Mouse (Mus musculus) forebrain, embryonic 13.5 days (tissue): ENCODE measurements around the gene Hnrnpc. TPM values are rescaled to one million over a fixed set of nuclear protein-coding genes. Genes with fewer than 3 reads are reported as not detected.
"Not testable (repeated sequence)": the region's sequence is repeated elsewhere in the genome, so short reads cannot be mapped to it uniquely, and the experiment has no call there.

Experiments used
- ATAC-seq: fragments of 200-750 bp; cut with Nextera tagmentation; 2 replicates; pipeline ENCODE4 v1.8.0; 2017
- H3K27ac ChIP-seq: fragments of 300-500 bp; sonication (generic); 2 replicates; pipeline ENCODE4 v1.5.1; 2015; ENCODE audit warnings: inconsistent platforms, mild to moderate bottlenecking, moderate library complexity
- H3K27me3 ChIP-seq: fragments of 300-500 bp; sonication (generic); 2 replicates; pipeline ENCODE4 v1.6.1; 2015; ENCODE audit warnings: mild to moderate bottlenecking, inconsistent platforms
- H3K36me3 ChIP-seq: fragments of 300-500 bp; sonication (generic); 2 replicates; pipeline ENCODE4 v1.6.1; 2015; ENCODE audit warnings: mild to moderate bottlenecking, inconsistent platforms; ENCODE audit not compliant: poor library complexity, severe bottlenecking
- H3K4me1 ChIP-seq: fragments of 300-500 bp; sonication (generic); 2 replicates; pipeline ENCODE4 v1.6.1; 2015; ENCODE audit warnings: inconsistent platforms
- H3K4me2 ChIP-seq: fragments of 300-500 bp; sonication (generic); 2 replicates; pipeline ENCODE4 v1.6.1; 2015; ENCODE audit warnings: inconsistent platforms, mild to moderate bottlenecking, moderate library complexity
- H3K4me3 ChIP-seq: fragments of 300-500 bp; sonication (generic); 2 replicates; pipeline ENCODE4 v1.5.1; 2015; ENCODE audit warnings: mild to moderate bottlenecking, inconsistent platforms
- H3K9ac ChIP-seq: fragments of 300-500 bp; sonication (generic); 2 replicates; pipeline ENCODE4 v1.6.1; 2015; ENCODE audit warnings: mild to moderate bottlenecking, inconsistent platforms
- H3K9me3 ChIP-seq: fragments of 300-500 bp; sonication (generic); replicated peaks from 2 replicates; pipeline ENCODE4 v1.6.1; 2016; ENCODE audit warnings: inconsistent platforms
- WGBS: fragments of 180-500 bp; shearing (Covaris S2); methylation state at CpG from one replicate; pipeline ENCODE4 v1.1.7; 2015; 5-methylcytosine and 5-hydroxymethylcytosine counted together
- polyA plus RNA-seq: library from polyadenylated mRNA; unstranded; fragments of >200 nt; fragmentation: Nextera tagmentation; extraction: Ambion mirVana; gene quantifications from 2 replicates; pipeline ENCODE4 v1.2.1, GENCODE M21; 2015

Gene Hnrnpc
- polyA plus RNA-seq, 1 experiment from 2014 or later: 894 TPM

DNA sequence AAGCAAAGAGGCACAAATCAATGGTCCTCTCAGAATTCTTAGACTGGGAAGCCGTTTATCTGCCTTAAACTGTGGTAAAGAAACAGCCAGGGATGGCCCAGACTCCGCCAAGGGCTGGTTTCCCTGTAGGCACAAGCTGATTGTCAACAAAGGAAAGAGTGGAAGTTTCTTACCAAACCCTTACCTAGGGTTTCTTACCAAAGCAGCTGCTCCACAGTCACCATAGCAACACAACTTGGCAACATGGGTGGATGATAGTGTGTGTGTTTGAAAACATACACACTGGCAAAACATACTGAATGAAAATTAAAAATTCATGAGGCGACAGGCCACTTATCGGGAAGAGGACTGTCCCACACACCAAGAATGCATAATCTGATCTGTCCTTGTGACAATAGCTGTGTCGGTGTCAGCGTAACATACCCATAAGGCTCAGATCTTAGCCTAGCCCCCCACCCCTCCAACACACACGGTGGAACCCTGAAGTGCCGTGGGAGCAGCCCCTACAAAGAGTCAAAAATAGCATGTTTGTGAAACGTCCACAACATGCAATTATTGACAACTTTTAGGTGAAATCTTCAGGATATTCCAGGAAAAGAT lies 57.8 kb downstream of the Hnrnpc start:
- 58% methylated on average over 9 of the region's 9 CpGs for WGBS

GRCm38 (mm10) chr14:52044901-52045678 lies 58.7 kb downstream of the Hnrnpc start:
- no peaks in the 10 kb centered on the region for H3K9me3 ChIP-seq
- no peaks in the 10 kb centered on the region for H3K36me3 ChIP-seq
- no peaks in the 10 kb centered on the region for H3K27me3 ChIP-seq
- no peak overlapping the region for H3K27ac ChIP-seq
- peaks cover 12% of the 10 kb centered on the region; the same call in 1 of the 2 replicates for H3K4me1 ChIP-seq
- no peak overlapping the region for H3K4me3 ChIP-seq
- WGBS: 16% methylated on average over 8 of the region's 8 CpGs
- no peak overlapping the region for H3K9ac ChIP-seq
- H3K4me2 ChIP-seq: no peak overlapping the region
- ATAC-seq: peak; percentile 53; the same call in 1 of the 2 replicates

More for the DNA sequence above, 57.8 kb downstream of the Hnrnpc start:
- H3K4me1 ChIP-seq: peaks cover 12% of the 10 kb centered on the region; the same call in 1 of the 2 replicates
- H3K27ac ChIP-seq: no peak overlapping the region
- H3K4me2 ChIP-seq: no peak overlapping the region
- H3K9ac ChIP-seq: no peak overlapping the region
- H3K27me3 ChIP-seq: no peaks in the 10 kb centered on the region
- H3K4me3 ChIP-seq: no peak overlapping the region
- H3K9me3 ChIP-seq: no peaks in the 10 kb centered on the region
- H3K36me3 ChIP-seq: no peaks in the 10 kb centered on the region
- peak; percentile 48; the same call in 1 of the 2 replicates for ATAC-seq

DNA sequence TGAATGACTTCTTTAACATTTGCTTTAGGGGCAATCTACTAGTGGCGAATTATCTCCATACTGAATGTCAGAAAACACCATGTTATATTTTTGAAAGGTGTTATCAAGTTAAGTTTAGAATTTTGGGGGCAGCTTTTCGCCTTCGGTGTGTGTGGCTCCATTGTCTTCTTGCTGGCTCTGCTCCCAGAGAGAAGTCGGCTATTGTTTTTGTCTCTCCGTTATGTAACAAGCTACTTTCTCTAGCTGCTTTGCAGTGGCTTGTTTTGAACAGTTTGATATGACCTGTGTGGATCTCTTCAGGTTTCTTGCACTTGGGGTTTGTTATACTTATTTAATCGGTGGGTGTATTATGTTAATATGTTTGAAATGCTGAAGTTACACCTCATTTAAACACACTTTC lies 60.4 kb downstream of the Hnrnpc start:
- Histone ChIP-seq H3K4me2 (no peak overlapping the region), H3K27ac (no peak overlapping the region), H3K4me1 (peaks cover 12% of the 10 kb centered on the region; the same call in 1 of the 2 replicates), H3K9me3 (no peaks in the 10 kb centered on the region), H3K9ac (no peak overlapping the region), H3K27me3 (no peaks in the 10 kb centered on the region), H3K4me3 (no peak overlapping the region), H3K36me3 (no peaks in the 10 kb centered on the region)
- WGBS: 61% methylated on average over 6 of the region's 6 CpGs
- ATAC-seq: no peak

DNA sequence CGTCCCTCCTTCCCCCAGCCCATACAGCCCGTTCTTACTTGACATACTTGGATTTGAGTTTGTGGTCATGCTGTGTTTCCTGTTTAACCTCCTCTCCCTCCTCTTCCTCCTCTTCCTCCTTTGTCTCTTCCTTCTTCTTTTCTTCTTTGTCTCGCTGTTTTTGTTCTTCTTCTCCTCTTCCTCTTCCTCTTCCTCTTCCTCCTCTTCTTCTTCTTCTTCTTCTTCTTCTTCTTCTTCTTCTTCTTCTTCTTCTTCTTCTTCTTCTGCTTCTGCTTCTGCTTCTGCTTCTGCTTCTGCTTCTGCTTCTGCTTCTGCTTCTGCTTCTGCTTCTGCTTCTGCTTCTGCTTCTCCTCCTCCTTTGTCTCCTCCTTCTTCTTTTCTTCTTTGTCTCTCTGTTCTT lies 61.5 kb downstream of the Hnrnpc start, which contains the start of gene Olfr221:
Gene Olfr221 (minus strand): TSS at position 101 of the 400 bp plus-strand sequence.
- not testable (repeated sequence) for H3K36me3 ChIP-seq, ATAC-seq, H3K9ac ChIP-seq, H3K4me2 ChIP-seq, H3K27me3 ChIP-seq, H3K9me3 ChIP-seq, H3K4me3 ChIP-seq, H3K27ac ChIP-seq
- H3K4me1 ChIP-seq: peaks cover 12% of the 10 kb centered on the region; the same call in 1 of the 2 replicates
- 70% methylated on average over 3 of the region's 3 CpGs for WGBS

DNA sequence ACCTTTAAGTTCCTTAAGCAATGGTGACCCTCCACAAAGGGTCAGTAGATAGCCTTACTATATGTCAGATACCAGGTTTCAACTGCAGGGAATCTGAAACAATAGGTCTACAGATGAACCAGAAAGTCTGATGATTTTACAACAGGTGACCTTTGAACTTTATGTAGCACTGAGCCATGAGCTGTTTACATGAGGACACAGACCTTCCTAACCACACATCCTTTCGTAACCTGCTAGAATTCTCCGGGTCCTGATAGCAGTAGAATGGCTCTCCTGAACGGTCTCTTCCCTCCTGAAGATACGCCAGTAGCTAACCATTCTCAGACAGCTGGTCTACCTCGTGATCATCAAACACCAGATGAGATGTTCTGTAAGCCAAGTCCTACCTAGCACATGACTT lies 64.5 kb downstream of the Hnrnpc start:
- H3K27me3 ChIP-seq: no peaks in the 10 kb centered on the region
- no peaks in the 10 kb centered on the region for H3K9me3 ChIP-seq
- H3K9ac ChIP-seq: no peak overlapping the region
- WGBS: 89% methylated on average over 5 of the region's 5 CpGs
- H3K27ac ChIP-seq: no peak overlapping the region
- ATAC-seq: no peak
- H3K4me1 ChIP-seq: no peaks in the 10 kb centered on the region
- H3K4me3 ChIP-seq: no peak overlapping the region
- H3K4me2 ChIP-seq: no peak overlapping the region
- H3K36me3 ChIP-seq: no peaks in the 10 kb centered on the region

DNA sequence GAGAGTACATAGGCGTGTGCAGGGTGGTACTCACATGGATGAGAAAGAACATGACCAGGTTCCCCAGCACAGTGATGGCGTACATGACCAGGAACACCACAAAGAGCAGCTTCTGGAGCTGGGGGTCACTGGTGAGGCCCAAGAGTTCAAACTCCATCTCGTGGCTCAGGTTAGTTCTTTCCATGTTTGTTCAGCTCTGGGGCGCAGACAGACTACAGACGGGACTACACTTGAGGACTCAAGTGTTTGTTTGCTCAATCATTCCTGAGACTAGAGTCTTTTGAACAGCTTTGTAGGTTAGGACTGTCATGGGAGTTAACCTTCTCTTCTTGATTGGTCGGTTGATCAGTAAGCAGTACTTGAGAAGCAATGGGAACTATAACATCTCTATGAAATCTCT lies 67.9 kb downstream of the Hnrnpc start:
- Histone ChIP-seq H3K9ac (no peak overlapping the region), H3K4me1 (no peaks in the 10 kb centered on the region), H3K36me3 (no peaks in the 10 kb centered on the region), H3K9me3 (no peaks in the 10 kb centered on the region), H3K4me3 (no peak overlapping the region), H3K27ac (no peak overlapping the region), H3K27me3 (no peaks in the 10 kb centered on the region), H3K4me2 (no peak overlapping the region)
- no peak for ATAC-seq
- 91% methylated on average over 6 of the region's 6 CpGs for WGBS

DNA sequence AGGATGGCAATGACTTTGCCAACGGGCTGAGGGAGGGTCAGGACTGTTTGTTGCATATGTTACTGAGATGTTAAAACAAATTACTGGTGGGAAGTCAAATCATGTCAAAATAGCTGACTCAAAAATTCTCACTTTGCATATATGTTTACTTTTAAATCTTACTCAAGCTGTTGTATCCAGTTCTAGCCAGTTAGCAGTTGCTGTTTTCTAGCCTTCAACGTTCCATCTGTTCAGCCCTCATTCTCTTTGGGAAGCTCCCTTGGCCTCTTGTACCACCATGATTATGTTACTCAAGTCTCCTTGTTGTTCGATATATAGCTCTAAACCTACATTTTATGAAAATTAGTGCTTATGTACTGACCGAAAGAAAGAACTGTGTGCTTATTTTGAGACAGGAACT lies 77.5 kb downstream of the Hnrnpc start:
- WGBS: 87% methylated on average over 4 of the region's 4 CpGs
- H3K9ac ChIP-seq: no peak overlapping the region
- H3K27ac ChIP-seq: no peak overlapping the region
- ATAC-seq: no peak
- no peak overlapping the region for H3K4me2 ChIP-seq
- no peaks in the 10 kb centered on the region for H3K9me3 ChIP-seq
- H3K27me3 ChIP-seq: no peaks in the 10 kb centered on the region
- no peaks in the 10 kb centered on the region for H3K36me3 ChIP-seq
- no peak overlapping the region for H3K4me3 ChIP-seq
- peaks cover 18% of the 10 kb centered on the region for H3K4me1 ChIP-seq

DNA sequence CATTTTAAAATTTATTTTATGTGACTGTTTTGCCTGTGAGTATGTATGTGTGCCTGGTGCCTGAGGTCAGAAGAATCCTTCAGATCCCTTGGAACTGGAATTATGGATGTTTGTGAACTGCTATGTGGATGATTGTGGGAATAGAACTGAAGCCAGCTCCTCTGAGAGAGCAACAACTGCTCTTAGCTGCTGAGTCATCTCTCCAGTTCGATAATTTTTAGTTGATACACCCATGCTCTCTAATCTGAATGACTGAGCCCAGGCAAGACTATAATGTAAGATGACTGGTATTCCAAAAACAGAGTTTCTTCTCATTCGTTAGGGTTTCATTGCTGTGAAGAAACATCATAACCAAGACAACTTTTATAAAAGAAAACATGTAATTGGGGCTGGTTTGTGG lies 79.7 kb downstream of the Hnrnpc start:
- ATAC-seq: no peak
- Histone ChIP-seq H3K4me2 (no peak overlapping the region), H3K4me3 (no peak overlapping the region), H3K4me1 (peaks cover 30% of the 10 kb centered on the region), H3K9ac (no peak overlapping the region), H3K27ac (no peak overlapping the region), H3K9me3 (no peaks in the 10 kb centered on the region), H3K36me3 (no peaks in the 10 kb centered on the region), H3K27me3 (no peaks in the 10 kb centered on the region)
- whole genome bisulfite sequencing: 87% methylated on average over 2 of the region's 2 CpGs

Other genes starting within 250 kb of the Hnrnpc start
- gene Mettl17, start 219.2 kb downstream of the Hnrnpc start, polyA plus RNA-seq: 60.5 and 76.5 TPM in 2 replicates
- 1.3 and 1.5 TPM in 2 replicates for gene Slc39a2, start 211.1 kb downstream of the Hnrnpc start, polyA plus RNA-seq
- gene Ndrg2, start 189.9 kb downstream of the Hnrnpc start, polyA plus RNA-seq: 98.2 and 99.0 TPM in 2 replicates
- not detected in 2 replicates for gene Tppp2, start 185.6 kb downstream of the Hnrnpc start, polyA plus RNA-seq
- gene Rnase13, start 181.3 kb downstream of the Hnrnpc start, polyA plus RNA-seq: not detected in 2 replicates
- gene Arhgef40, start 119.3 kb downstream of the Hnrnpc start, polyA plus RNA-seq: 75.9 and 84.7 TPM in 2 replicates
- 0.63 and 0.96 TPM in 2 replicates for gene Tmem253, start 88.4 kb downstream of the Hnrnpc start, polyA plus RNA-seq
- gene Zfp219, start 83.3 kb downstream of the Hnrnpc start, polyA plus RNA-seq: 52.3 and 58.6 TPM in 2 replicates
- gene Olfr221, start 61.6 kb downstream of the Hnrnpc start, polyA plus RNA-seq: not detected in 2 replicates
- gene Rpgrip1, start 6.7 kb upstream of the Hnrnpc start, polyA plus RNA-seq: 82.5 and 91.0 TPM in 2 replicates
- gene Supt16, start 93.4 kb upstream of the Hnrnpc start, polyA plus RNA-seq: 83.8 and 86.1 TPM in 2 replicates
- 44.5 and 48.6 TPM in 2 replicates for gene Chd8, start 153.8 kb upstream of the Hnrnpc start, polyA plus RNA-seq
- 53.2 and 58.2 TPM in 2 replicates for gene Tox4, start 175.1 kb upstream of the Hnrnpc start, polyA plus RNA-seq
- 33.7 and 37.6 TPM in 2 replicates for gene Rab2b, start 175.5 kb upstream of the Hnrnpc start, polyA plus RNA-seq
- 55.3 and 55.6 TPM in 2 replicates for gene Mettl3, start 201.1 kb upstream of the Hnrnpc start, polyA plus RNA-seq
- gene Sall2, start 224.7 kb upstream of the Hnrnpc start, polyA plus RNA-seq: 38.2 and 47.4 TPM in 2 replicates